Comparison of ENCODE assay signal across 8 mouse cellular contexts in the genomic region with DNA sequence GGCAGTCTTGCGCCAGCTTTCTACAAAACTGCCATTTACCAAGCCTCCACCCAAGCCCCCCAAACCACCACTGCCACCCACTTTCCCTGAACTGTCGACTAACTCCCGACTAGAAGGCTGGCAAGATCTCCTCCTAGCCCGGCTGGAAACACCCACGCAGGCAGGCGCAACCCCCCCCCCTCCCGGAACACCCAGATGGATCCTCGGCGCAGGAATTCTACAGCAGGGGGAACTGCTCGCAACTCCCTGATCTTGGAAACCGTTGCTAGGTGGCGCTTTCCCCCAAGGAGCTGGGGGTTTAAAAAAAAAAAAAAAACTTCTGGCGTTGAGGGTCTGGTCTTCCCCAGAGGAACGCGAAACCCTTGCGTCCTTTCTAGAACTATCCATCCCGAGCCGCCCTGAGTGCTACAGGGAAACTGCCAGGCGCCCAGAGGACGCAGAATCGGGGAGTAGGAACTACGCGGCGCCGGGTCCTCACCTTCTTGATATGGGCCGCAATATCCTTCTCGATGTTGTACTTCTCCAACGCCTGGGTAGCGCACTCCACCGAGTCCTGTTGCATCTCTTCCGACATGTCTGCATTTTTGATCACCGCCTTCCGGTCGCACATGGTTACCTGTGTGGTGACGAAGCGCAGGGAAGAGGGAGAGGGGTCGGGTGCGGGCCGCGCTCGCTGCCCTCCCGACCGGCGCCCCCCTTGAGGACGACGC. TPM values are rescaled to one million over a fixed set of nuclear protein-coding genes. Genes with fewer than 3 reads are reported as not detected.
DNase-seq lines count a peak whose midpoint lies in the region; ATAC-seq lines count a peak whose summit lies in the region.

No protein-coding gene starts in this region.

- H3K36me3 ChIP-seq in embryonic facial prominence, embryonic 10.5 days (replicated peaks): peaks cover 44% of the 10 kb centered on the region
- peaks cover 13% of the 10 kb centered on the region; the same call in 1 of the 2 replicates for H3K36me3 ChIP-seq in intestine, embryonic 16.5 days (ENCODE audit: control insufficient read depth, insufficient read depth, low read length)
- H3K36me3 ChIP-seq in limb, embryonic 11.5 days (ENCODE audit: control insufficient read depth, insufficient read depth, low read length): peaks cover 12% of the 10 kb centered on the region; the same call in 1 of the 2 replicates
- H3K36me3 ChIP-seq in midbrain, embryonic 11.5 days (ENCODE audit: control insufficient read depth, insufficient read depth, low read length): peaks cover 10% of the 10 kb centered on the region
- peaks cover 18% of the 10 kb centered on the region for H3K36me3 ChIP-seq in stomach, embryonic 15.5 days

- peaks cover 46% of the 10 kb centered on the region for H3K4me1 ChIP-seq in embryonic facial prominence, embryonic 10.5 days
- peaks cover 21% of the 10 kb centered on the region for H3K4me1 ChIP-seq in intestine, embryonic 16.5 days (ENCODE audit: control insufficient read depth, insufficient read depth, low read length)
- H3K4me1 ChIP-seq in limb, embryonic 11.5 days (ENCODE audit: control insufficient read depth, insufficient read depth, low read length): 0 out of 2 replicates have a peak, but pooled peaks cover 7% of the 10 kb centered on the region
- peaks cover 16% of the 10 kb centered on the region for H3K4me1 ChIP-seq in midbrain, embryonic 11.5 days (ENCODE audit: control insufficient read depth, insufficient read depth, low read length)
- H3K4me1 ChIP-seq in stomach, embryonic 15.5 days: peaks cover 28% of the 10 kb centered on the region

- 0 out of 2 replicates have a peak, but pooled peaks cover 3% of the 10 kb centered on the region for H3K27me3 ChIP-seq in embryonic facial prominence, embryonic 10.5 days (replicated peaks; ENCODE audit: low read depth, poor library complexity, severe bottlenecking)
- no peaks in the 10 kb centered on the region for H3K27me3 ChIP-seq in intestine, embryonic 16.5 days (replicated peaks; ENCODE audit: control insufficient read depth, insufficient read depth, low read length)
- no peaks in the 10 kb centered on the region for H3K27me3 ChIP-seq in limb, embryonic 11.5 days (ENCODE audit: control insufficient read depth, insufficient read depth, low read length)
- H3K27me3 ChIP-seq in midbrain, embryonic 11.5 days (ENCODE audit: control insufficient read depth, insufficient read depth, low read length): no peaks in the 10 kb centered on the region; the same call in 1 of the 2 replicates
- H3K27me3 ChIP-seq in stomach, embryonic 15.5 days (replicated peaks): no peaks in the 10 kb centered on the region

- H3K9me3 ChIP-seq in embryonic facial prominence, embryonic 10.5 days: no peaks in the 10 kb centered on the region
- no peaks in the 10 kb centered on the region for H3K9me3 ChIP-seq in intestine, embryonic 16.5 days (ENCODE audit: control insufficient read depth, low read length)
- H3K9me3 ChIP-seq in limb, embryonic 11.5 days (ENCODE audit: control insufficient read depth, low read length): no peaks in the 10 kb centered on the region
- no peaks in the 10 kb centered on the region for H3K9me3 ChIP-seq in midbrain, embryonic 11.5 days (ENCODE audit: control insufficient read depth, low read length)
- H3K9me3 ChIP-seq in stomach, embryonic 15.5 days: no peaks in the 10 kb centered on the region

- DNase-seq in 416B (ENCODE audit: low read depth): peak; percentile 68
- DNase-seq in adipocyte (ENCODE audit: low spot score): peak; percentile 86
- peak; percentile 73 for DNase-seq in embryonic facial prominence, embryonic 10.5 days (ENCODE audit: low spot score)
- DNase-seq in limb, embryonic 11.5 days (ENCODE audit: low spot score): peak; percentile 74
- peak; percentile 95 for DNase-seq in midbrain, embryonic 11.5 days (ENCODE audit: low spot score, missing footprints)

- under 1% methylated on average over 46 of the region's 46 CpGs for WGBS in embryonic facial prominence, embryonic 10.5 days
- WGBS in intestine, embryonic 16.5 days: under 1% methylated on average over 45 of the region's 46 CpGs
- WGBS in limb, embryonic 11.5 days: under 1% methylated on average over 46 of the region's 46 CpGs
- 1% methylated on average over 44 of the region's 46 CpGs for WGBS in midbrain, embryonic 11.5 days
- WGBS in stomach, embryonic 15.5 days: under 1% methylated on average over 46 of the region's 46 CpGs

- peak overlapping the region; percentile 95 for H3K4me3 ChIP-seq in embryonic facial prominence, embryonic 10.5 days
- peak overlapping the region; percentile 84 for H3K4me3 ChIP-seq in intestine, embryonic 16.5 days (ENCODE audit: low read length)
- H3K4me3 ChIP-seq in limb, embryonic 11.5 days (ENCODE audit: low read depth, low read length): peak overlapping the region; percentile 95
- H3K4me3 ChIP-seq in midbrain, embryonic 11.5 days (ENCODE audit: low read depth, low read length): peak overlapping the region; percentile 87
- H3K4me3 ChIP-seq in stomach, embryonic 15.5 days (replicated peaks): peak overlapping the region; percentile 95

- H3K27ac ChIP-seq in embryonic facial prominence, embryonic 10.5 days (replicated peaks): peak overlapping the region; percentile 93
- H3K27ac ChIP-seq in intestine, embryonic 16.5 days (ENCODE audit: low read length): peak overlapping the region; percentile 92
- H3K27ac ChIP-seq in limb, embryonic 11.5 days (replicated peaks; ENCODE audit: low read depth, low read length): peak overlapping the region; percentile 74
- H3K27ac ChIP-seq in midbrain, embryonic 11.5 days (ENCODE audit: low read depth, low read length): peak overlapping the region; percentile 81
- H3K27ac ChIP-seq in stomach, embryonic 15.5 days: peak overlapping the region; percentile 95

- peak overlapping the region; percentile 87 for H3K9ac ChIP-seq in intestine, embryonic 16.5 days (ENCODE audit: low read depth, low read length)
- H3K9ac ChIP-seq in limb, embryonic 11.5 days (ENCODE audit: low read length): peak overlapping the region; percentile 89
- H3K9ac ChIP-seq in midbrain, embryonic 11.5 days (ENCODE audit: low read length): peak overlapping the region; percentile 87
- H3K9ac ChIP-seq in stomach, embryonic 15.5 days: peak overlapping the region; percentile 95

- ATAC-seq in granulocyte monocyte progenitor cell, adult 5-6 weeks (replicated peaks; ENCODE audit: poor library complexity, severe bottlenecking): peak; percentile 7; the same call in 1 of the 2 replicates
- ATAC-seq in intestine, embryonic 16.5 days: peak; percentile 20
- no peak for ATAC-seq in limb, embryonic 11.5 days (ENCODE audit: insufficient number of reproducible peaks, low FRiP score, low TSS enrichment, low read depth)
- no peak; the same call in 1 of the 2 replicates for ATAC-seq in midbrain, embryonic 11.5 days (ENCODE audit: low FRiP score)
- peak; percentile 8; the same call in 1 of the 2 replicates for ATAC-seq in stomach, embryonic 15.5 days (ENCODE audit: insufficient read depth, low FRiP score, low read depth)

- H3K4me2 ChIP-seq in intestine, embryonic 16.5 days (ENCODE audit: low read depth, low read length): peak overlapping the region; percentile 70
- peak overlapping the region; percentile 62 for H3K4me2 ChIP-seq in limb, embryonic 11.5 days (ENCODE audit: low read depth, severe bottlenecking)
- H3K4me2 ChIP-seq in midbrain, embryonic 11.5 days: peak overlapping the region; percentile 72
- H3K4me2 ChIP-seq in stomach, embryonic 15.5 days: peak overlapping the region; percentile 62

RNA-seq across cellular contexts. Expression of gene Dynll1, which starts 0.6 kb away (rescaled TPM):
- polyA plus RNA-seq in embryonic facial prominence, embryonic 10.5 days (2016; fragmentation: Nextera tagmentation; extraction: Ambion mirVana): 1,787 and 1,839 TPM in 2 replicates
- total RNA-seq in granulocyte monocyte progenitor cell, adult 5-6 weeks (2014; fragmentation: Nextera tagmentation): 491 and 531 TPM in 2 replicates
- 298 and 379 TPM in 2 replicates for total RNA-seq in granulocyte monocyte progenitor cell, adult 5-6 weeks (2017)
- polyA plus RNA-seq in intestine, embryonic 16.5 days (2015; fragmentation: Nextera tagmentation; extraction: Ambion mirVana): 1,024 and 1,116 TPM in 2 replicates
- polyA plus RNA-seq in limb, embryonic 11.5 days (2014; fragmentation: Nextera tagmentation; extraction: Ambion mirVana): 1,968 and 2,035 TPM in 2 replicates
- 1,577 and 1,606 TPM in 2 replicates for polyA plus RNA-seq in midbrain, embryonic 11.5 days (2014; fragmentation: Nextera tagmentation; extraction: Ambion mirVana)
- polyA plus RNA-seq in stomach, embryonic 15.5 days (2015; fragmentation: Nextera tagmentation; extraction: Ambion mirVana): 1,324 and 1,567 TPM in 2 replicates

RNA-seq across cellular contexts. Expression of gene Coq5, which starts 20.7 kb away (rescaled TPM):
- polyA plus RNA-seq in embryonic facial prominence, embryonic 10.5 days (2016; fragmentation: Nextera tagmentation; extraction: Ambion mirVana): 52.2 and 55.9 TPM in 2 replicates
- total RNA-seq in granulocyte monocyte progenitor cell, adult 5-6 weeks (2014; fragmentation: Nextera tagmentation): 21.1 and 24.8 TPM in 2 replicates
- total RNA-seq in granulocyte monocyte progenitor cell, adult 5-6 weeks (2017): 35.3 and 41.9 TPM in 2 replicates
- polyA plus RNA-seq in intestine, embryonic 16.5 days (2015; fragmentation: Nextera tagmentation; extraction: Ambion mirVana): 64.2 and 72.9 TPM in 2 replicates
- polyA plus RNA-seq in limb, embryonic 11.5 days (2014; fragmentation: Nextera tagmentation; extraction: Ambion mirVana): 51.4 and 54.6 TPM in 2 replicates
- polyA plus RNA-seq in midbrain, embryonic 11.5 days (2014; fragmentation: Nextera tagmentation; extraction: Ambion mirVana): 58.6 and 59.1 TPM in 2 replicates
- 46.5 and 47.9 TPM in 2 replicates for polyA plus RNA-seq in stomach, embryonic 15.5 days (2015; fragmentation: Nextera tagmentation; extraction: Ambion mirVana)

RNA-seq across cellular contexts. Expression of gene Srsf9, which starts 26.8 kb away (rescaled TPM):
- 391 and 411 TPM in 2 replicates for polyA plus RNA-seq in embryonic facial prominence, embryonic 10.5 days (2016; fragmentation: Nextera tagmentation; extraction: Ambion mirVana)
- total RNA-seq in granulocyte monocyte progenitor cell, adult 5-6 weeks (2014; fragmentation: Nextera tagmentation): 75.1 and 80.7 TPM in 2 replicates
- total RNA-seq in granulocyte monocyte progenitor cell, adult 5-6 weeks (2017): 75.0 and 91.4 TPM in 2 replicates
- polyA plus RNA-seq in intestine, embryonic 16.5 days (2015; fragmentation: Nextera tagmentation; extraction: Ambion mirVana): 67.9 and 121 TPM in 2 replicates
- polyA plus RNA-seq in limb, embryonic 11.5 days (2014; fragmentation: Nextera tagmentation; extraction: Ambion mirVana): 417 and 433 TPM in 2 replicates
- 362 and 376 TPM in 2 replicates for polyA plus RNA-seq in midbrain, embryonic 11.5 days (2014; fragmentation: Nextera tagmentation; extraction: Ambion mirVana)
- 233 and 262 TPM in 2 replicates for polyA plus RNA-seq in stomach, embryonic 15.5 days (2015; fragmentation: Nextera tagmentation; extraction: Ambion mirVana)

RNA-seq across cellular contexts. Expression of gene Rnf10, which starts 27.5 kb away (rescaled TPM):
- polyA plus RNA-seq in embryonic facial prominence, embryonic 10.5 days (2016; fragmentation: Nextera tagmentation; extraction: Ambion mirVana): 129 and 138 TPM in 2 replicates
- total RNA-seq in granulocyte monocyte progenitor cell, adult 5-6 weeks (2014; fragmentation: Nextera tagmentation): 70.1 and 93.7 TPM in 2 replicates
- total RNA-seq in granulocyte monocyte progenitor cell, adult 5-6 weeks (2017): 52.6 and 57.9 TPM in 2 replicates
- polyA plus RNA-seq in intestine, embryonic 16.5 days (2015; fragmentation: Nextera tagmentation; extraction: Ambion mirVana): 90.4 and 92.6 TPM in 2 replicates
- polyA plus RNA-seq in limb, embryonic 11.5 days (2014; fragmentation: Nextera tagmentation; extraction: Ambion mirVana): 77.5 and 105 TPM in 2 replicates
- polyA plus RNA-seq in midbrain, embryonic 11.5 days (2014; fragmentation: Nextera tagmentation; extraction: Ambion mirVana): 84.6 and 85.0 TPM in 2 replicates
- polyA plus RNA-seq in stomach, embryonic 15.5 days (2015; fragmentation: Nextera tagmentation; extraction: Ambion mirVana): 138 and 139 TPM in 2 replicates

RNA-seq across cellular contexts. Expression of gene Gatc, which starts 40.8 kb away (rescaled TPM):
- polyA plus RNA-seq in embryonic facial prominence, embryonic 10.5 days (2016; fragmentation: Nextera tagmentation; extraction: Ambion mirVana): 34.8 and 38.0 TPM in 2 replicates
- total RNA-seq in granulocyte monocyte progenitor cell, adult 5-6 weeks (2014; fragmentation: Nextera tagmentation): 48.0 and 50.2 TPM in 2 replicates
- 12.1 and 15.3 TPM in 2 replicates for total RNA-seq in granulocyte monocyte progenitor cell, adult 5-6 weeks (2017)
- polyA plus RNA-seq in intestine, embryonic 16.5 days (2015; fragmentation: Nextera tagmentation; extraction: Ambion mirVana): 23.4 and 23.9 TPM in 2 replicates
- 42.5 and 46.7 TPM in 2 replicates for polyA plus RNA-seq in limb, embryonic 11.5 days (2014; fragmentation: Nextera tagmentation; extraction: Ambion mirVana)
- polyA plus RNA-seq in midbrain, embryonic 11.5 days (2014; fragmentation: Nextera tagmentation; extraction: Ambion mirVana): 43.5 and 46.8 TPM in 2 replicates
- polyA plus RNA-seq in stomach, embryonic 15.5 days (2015; fragmentation: Nextera tagmentation; extraction: Ambion mirVana): 23.0 and 26.6 TPM in 2 replicates

Comparison
In these comparisons a context has a peak if more than half of its experiments do, and no peak if none do; other contexts are left out.
1. ATAC-seq: peak in granulocyte monocyte progenitor cell, adult 5-6 weeks (single experiment), intestine, embryonic 16.5 days (single experiment) and stomach, embryonic 15.5 days (single experiment); none in limb, embryonic 11.5 days (single experiment) and midbrain, embryonic 11.5 days (single experiment).
2. Peak in every context shown above with its lines, with median percentiles within 50 percentile points of each other: DNase-seq, H3K27ac ChIP-seq, H3K4me3 ChIP-seq, H3K4me2 ChIP-seq and H3K9ac ChIP-seq.